Mouse (Mus musculus) c-Kit-negative CD71-positive TER-119-positive erythroid progenitor cells, embryonic 14.5 days (primary cell): Measurements from ENCODE around the gene Pramel1.
"Not testable (repeated sequence)": the region's sequence is repeated elsewhere in the genome, so short reads cannot be mapped to it uniquely, and the experiment has no call there.

Experiments
- DNase-seq: peaks from one replicate; pipeline ENCODE4 v3.0.0-alpha.2; 2013; ENCODE audit warnings: low read depth, low spot score

Pramel1 gene

DNA sequence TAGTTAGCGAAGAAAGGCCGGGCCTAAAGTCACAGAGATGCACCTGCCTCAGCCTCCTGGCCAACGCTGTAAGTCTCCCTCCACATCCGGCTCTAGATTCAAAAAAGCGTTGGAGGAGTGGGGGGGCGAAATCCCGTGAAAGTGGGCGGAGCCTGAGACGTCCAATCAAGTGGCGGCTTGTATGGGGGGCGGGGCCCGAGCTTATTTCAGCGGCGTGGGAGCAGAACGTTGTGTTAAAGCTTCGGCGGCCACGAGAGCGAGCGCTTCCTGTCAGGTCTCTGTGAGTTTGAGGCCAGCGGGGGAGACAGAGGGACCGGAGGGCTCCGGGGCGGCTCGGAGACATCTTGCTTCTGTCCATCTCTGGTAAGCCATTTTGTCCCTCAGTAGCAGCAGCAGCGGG, at the start of gene Pramel1:
Gene Pramel1, plus strand, starts transcription at position 248 of the 400 bp plus-strand sequence.
- no peak for DNase-seq

DNA sequence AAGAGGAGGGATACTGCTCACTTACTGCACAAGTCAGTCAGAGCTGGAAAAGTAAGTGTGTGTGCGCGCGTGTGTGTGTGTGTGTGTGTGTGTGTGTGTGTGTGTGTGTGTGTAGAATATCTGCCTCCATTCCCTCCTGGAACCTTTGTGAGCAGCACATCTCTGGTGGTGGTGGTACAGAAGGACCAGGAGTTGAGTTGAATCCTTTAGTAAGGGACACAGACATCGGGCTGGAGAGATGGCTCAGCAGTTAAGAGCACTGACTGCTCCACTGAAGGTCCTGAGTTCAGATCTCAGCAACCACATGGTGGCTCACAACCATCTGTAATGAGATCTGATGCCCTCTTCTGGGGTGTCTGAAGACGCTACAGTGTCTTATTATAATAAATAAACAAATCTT, 48.7 kb upstream of the Pramel1 start:
- not testable (repeated sequence) for DNase-seq

- DNase-seq = no peak
These were observed 45.5 kb upstream of the Pramel1 start for GRCm38 (mm10) chr4:143348678-143349077.

GRCm38 (mm10) chr4:143349484-143349906, 44.7 kb upstream of the Pramel1 start, which contains the start of gene Lrrc38:
Lrrc38 (plus strand) TSS chr4:143349757.
- no peak for DNase-seq

DNA sequence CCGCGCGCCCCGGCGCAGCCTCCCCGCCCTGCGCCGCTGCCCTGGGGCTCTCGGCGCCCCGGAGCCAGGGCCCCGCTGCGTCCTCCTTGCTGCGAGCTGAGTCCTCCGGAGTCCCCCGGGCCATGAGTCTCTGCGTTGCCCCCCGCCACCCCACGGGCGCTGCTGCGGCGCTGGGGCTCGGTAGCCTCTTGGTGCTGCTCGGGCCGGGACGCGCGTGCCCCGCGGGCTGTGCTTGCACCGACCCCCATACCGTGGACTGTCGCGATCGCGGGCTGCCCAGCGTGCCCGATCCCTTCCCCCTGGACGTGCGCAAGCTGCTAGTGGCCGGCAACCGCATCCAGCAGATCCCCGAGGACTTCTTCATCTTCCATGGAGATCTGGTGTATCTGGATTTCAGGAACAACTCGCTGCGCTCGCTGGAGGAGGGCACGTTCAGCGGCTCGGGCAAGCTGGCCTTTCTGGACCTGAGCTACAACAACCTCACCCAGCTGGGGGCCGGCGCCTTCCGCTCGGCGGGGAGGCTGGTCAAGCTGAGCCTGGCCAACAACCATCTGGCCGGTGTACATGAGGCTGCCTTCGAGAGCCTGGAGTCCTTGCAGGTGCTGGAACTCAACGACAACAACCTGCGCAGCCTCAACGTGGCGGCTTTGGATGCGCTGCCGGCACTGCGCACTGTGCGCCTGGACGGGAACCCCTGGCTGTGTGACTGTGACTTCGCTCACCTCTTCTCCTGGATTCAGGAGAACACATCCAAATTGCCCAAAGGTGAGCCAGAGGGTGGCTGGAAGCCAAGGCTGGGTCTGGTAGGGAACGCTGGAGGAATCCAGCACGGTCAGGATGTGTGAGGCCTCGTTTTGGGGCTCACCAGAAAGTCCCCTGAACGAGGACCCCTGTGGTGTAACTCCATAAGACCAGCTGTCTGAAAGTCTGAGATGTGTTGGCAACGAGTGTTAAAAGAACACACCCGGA, 43.9 kb upstream of the Pramel1 start:
- DNase-seq = no peak

- no peak for DNase-seq
These were observed 41.9 kb upstream of the Pramel1 start for GRCm38 (mm10) chr4:143352301-143352700.

GRCm38 (mm10) chr4:143361520-143361919, 32.7 kb upstream of the Pramel1 start:
- DNase-seq = no peak

DNA sequence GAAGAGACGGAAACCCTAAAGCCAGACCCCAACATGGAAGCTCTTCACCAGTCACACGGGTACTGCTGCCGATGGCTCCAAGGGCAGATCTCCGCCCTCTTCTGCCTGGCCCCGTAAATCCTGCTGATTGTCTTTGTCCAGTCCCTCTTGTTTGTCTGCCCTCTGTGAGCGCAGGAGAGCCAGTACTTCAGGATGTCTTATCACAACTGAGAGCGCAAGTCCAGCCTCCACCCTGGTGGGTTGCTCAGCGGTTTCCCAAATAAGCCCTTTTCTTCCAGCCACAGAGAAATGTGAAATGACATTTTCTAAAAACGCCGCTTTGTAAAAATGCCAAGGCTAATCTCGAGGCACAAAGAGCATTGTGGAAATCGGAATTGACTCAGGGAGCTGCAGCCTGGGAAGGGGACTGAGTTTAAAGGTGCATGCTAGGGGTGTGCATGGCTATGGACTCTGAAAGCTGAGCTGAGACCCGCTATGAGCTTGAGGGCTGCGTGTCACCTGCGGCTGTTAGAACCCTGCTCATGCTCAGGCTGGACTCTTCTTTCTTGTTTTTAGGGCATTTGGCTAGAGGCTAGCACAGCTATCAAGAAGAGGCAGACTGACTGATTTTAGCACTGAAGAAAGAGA, 27.7 kb upstream of the Pramel1 start:
- DNase-seq = no peak

DNA sequence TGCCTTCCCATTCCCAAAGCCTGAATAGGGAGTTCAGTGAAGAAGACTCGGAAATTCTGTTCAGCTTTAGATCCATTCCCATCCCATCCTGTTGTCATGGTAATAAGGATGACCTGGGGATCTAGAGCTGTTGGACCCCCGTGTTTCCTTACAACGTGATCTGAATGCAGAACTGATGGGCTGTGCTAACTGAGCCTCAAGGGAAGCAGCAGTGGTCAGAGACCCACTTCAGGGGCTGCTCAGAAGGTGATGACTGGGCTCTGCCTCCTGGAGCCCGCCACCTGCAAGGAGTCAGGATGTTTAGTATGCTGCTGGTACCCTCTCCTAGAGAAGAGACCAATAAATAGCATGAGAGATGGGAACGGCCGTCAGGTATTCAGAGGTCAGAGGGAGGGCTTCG, 14.7 kb upstream of the Pramel1 start:
- no peak for DNase-seq

- no peak for DNase-seq
These were observed 14.1 kb upstream of the Pramel1 start for GRCm38 (mm10) chr4:143379931-143380715.

GRCm38 (mm10) chr4:143380716-143381004, 13.6 kb upstream of the Pramel1 start:
- DNase-seq = no peak

DNA sequence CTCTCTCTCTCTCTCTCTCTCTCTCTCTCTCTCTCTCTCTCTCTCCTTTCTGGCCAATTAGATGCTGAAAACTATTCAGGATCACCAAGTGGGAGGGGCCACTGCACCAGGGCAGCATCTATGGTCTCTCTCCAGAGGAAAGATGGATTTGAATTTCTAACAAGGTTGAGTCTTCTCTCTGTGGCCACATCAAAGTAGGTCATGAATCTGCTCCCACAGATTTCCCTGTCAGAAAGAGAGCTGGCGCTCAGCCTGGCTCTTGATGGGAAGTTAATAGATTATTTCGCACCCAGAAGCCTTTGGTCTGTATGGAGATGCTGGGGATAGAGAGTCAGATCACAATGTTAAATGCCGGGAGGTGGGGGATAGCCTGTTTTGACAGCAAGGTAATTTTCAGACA, 12.1 kb upstream of the Pramel1 start:
- no peak for DNase-seq

- DNase-seq = no peak
These were observed 10.6 kb upstream of the Pramel1 start for GRCm38 (mm10) chr4:143383646-143384045.

- DNase-seq = no peak
These were observed 5.1 kb upstream of the Pramel1 start for GRCm38 (mm10) chr4:143388955-143389702.

DNA sequence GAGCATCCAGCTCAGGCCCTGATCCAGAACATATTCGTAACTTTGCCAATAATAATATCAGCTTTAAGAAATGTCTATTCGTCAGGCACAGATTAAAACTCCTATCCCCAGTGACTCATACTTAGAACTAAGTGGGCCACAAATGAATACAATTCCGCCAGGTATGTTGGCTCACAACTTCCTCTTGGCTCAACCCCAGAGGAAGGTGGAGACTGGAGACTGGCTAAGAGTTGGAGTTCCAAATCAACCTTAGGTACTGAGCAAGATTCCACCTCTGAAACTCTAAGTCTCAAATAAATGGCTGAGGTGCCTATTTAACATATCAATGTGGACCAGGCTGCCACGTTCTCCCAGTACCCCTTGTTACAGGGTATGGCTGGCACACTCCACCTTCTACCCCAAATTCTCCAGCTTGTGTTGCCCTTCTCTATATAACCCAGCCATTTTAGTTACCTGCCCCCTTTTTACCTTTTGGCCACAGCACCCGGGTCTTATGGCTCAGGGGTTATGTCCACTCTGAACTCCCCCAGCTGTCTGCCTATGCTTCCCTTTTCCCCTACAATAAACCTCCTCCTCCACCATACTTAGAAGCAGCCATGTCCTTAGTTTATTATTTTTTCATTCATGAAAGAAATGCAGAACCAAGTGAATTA, 17.5 kb downstream of the Pramel1 start:
- DNase-seq = peak; percentile 4

GRCm38 (mm10) chr4:143412219-143413092, 18.2 kb downstream of the Pramel1 start, which contains the start of gene Pramef8:
Pramef8 (plus strand) TSS chr4:143412426.
- peak; percentile 86 for DNase-seq

- no peak for DNase-seq
These were observed 19.4 kb downstream of the Pramel1 start for GRCm38 (mm10) chr4:143413621-143414020.

DNA sequence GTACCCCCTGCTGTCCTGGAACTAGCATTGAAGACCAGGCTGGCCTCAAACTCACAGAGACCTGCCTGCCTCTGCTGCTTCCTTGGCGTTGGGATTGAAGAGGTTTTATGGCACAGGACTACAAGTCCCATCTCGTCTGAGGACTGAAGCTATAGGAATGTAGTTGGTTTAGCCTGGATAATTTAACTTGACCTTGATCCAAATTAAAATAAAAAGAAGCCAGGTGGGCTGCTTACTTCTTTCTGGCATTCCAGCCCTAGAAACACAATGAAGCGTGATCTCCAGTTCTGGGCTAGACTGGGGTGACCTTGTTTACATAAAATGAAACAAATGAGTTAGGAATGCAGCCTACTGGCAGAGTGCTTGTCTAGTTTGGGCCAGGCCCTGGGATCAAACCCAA, 19.9 kb downstream of the Pramel1 start:
- no peak for DNase-seq

DNA sequence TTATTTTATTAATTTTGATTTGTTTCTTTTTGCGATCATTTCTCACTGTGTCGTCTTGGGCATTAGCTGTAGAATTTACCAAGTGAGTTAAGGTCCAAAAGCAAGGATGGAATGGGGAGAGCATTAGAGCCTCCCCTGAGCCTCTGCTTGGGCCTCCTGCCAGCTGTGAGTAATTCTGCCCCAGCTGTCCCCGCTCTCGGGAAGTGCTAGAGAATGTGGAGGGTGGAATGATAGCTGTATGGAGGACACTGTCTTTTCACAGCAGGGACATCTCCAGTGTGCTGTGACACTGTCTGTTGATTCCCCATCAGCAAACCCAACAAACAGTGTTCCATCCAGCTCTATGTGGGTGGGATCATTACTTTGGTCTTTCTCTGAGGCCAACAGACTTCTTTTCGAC, 32.5 kb downstream of the Pramel1 start:
- not testable (repeated sequence) for DNase-seq
